Mouse (Mus musculus) left cerebral cortex, adult 11 months (tissue): ENCODE measurements around the gene Gm9936.
"Not testable (repeated sequence)": the region's sequence is repeated elsewhere in the genome, so short reads cannot be mapped to it uniquely, and the experiment has no call there.

Experiments used
- DNase-seq: peaks from one replicate; pipeline ENCODE4 v3.0.0; 2022; ENCODE audit warnings: low spot score

The Gm9936 gene

GRCm38 (mm10) chr5:114858582-114858981 is at the start of gene Gm9936:
Gene Gm9936, minus strand, starts transcription at chr5:114858682.
- no peak for DNase-seq

- no peak for DNase-seq
Measured at GRCm38 (mm10) chr5:114902413-114902812, 43.9 kb upstream of the Gm9936 start.

GRCm38 (mm10) chr5:114898857-114899256 is 40.4 kb upstream of the Gm9936 start:
- DNase-seq, result no peak

- no peak for DNase-seq
Measured at GRCm38 (mm10) chr5:114897374-114897793, 38.9 kb upstream of the Gm9936 start.

GRCm38 (mm10) chr5:114896688-114897373 is 38.3 kb upstream of the Gm9936 start, which contains the start of gene Oasl2:
Gene Oasl2, plus strand, starts transcription at chr5:114896936.
- no peak for DNase-seq

- no peak for DNase-seq
Measured at GRCm38 (mm10) chr5:114895542-114895941, 37.1 kb upstream of the Gm9936 start.

GRCm38 (mm10) chr5:114888995-114889394 is 30.5 kb upstream of the Gm9936 start:
- DNase-seq, result no peak

- no peak for DNase-seq
Measured at GRCm38 (mm10) chr5:114886801-114887200, 28.3 kb upstream of the Gm9936 start.

- no peak for DNase-seq
Measured at GRCm38 (mm10) chr5:114883022-114883421, 24.5 kb upstream of the Gm9936 start.

GRCm38 (mm10) chr5:114882319-114882718 is 23.8 kb upstream of the Gm9936 start:
- not testable (repeated sequence) for DNase-seq

GRCm38 (mm10) chr5:114879399-114879798 is 20.9 kb upstream of the Gm9936 start:
- no peak for DNase-seq

- DNase-seq, result no peak
Measured at GRCm38 (mm10) chr5:114877487-114877886, 19.0 kb upstream of the Gm9936 start.

GRCm38 (mm10) chr5:114876331-114876730 is 17.8 kb upstream of the Gm9936 start:
- no peak for DNase-seq

GRCm38 (mm10) chr5:114875858-114876257 is 17.4 kb upstream of the Gm9936 start:
- DNase-seq, result no peak

- no peak for DNase-seq
Measured at GRCm38 (mm10) chr5:114865279-114865678, 6.8 kb upstream of the Gm9936 start.

- DNase-seq, result no peak
Measured at GRCm38 (mm10) chr5:114864813-114865212, 6.3 kb upstream of the Gm9936 start.

- DNase-seq, result no peak
Measured at GRCm38 (mm10) chr5:114861730-114862129, 3.2 kb upstream of the Gm9936 start.

GRCm38 (mm10) chr5:114859253-114859652 is 771 bp upstream of the Gm9936 start:
- DNase-seq, result peak; percentile 55

- not testable (repeated sequence) for DNase-seq
Measured at GRCm38 (mm10) chr5:114853364-114853763, 5.1 kb downstream of the Gm9936 start, which contains the start of gene 4930519G04Rik. Gene 4930519G04Rik, plus strand, starts transcription at chr5:114853664.

- DNase-seq, result no peak
Measured at GRCm38 (mm10) chr5:114851565-114852236, 6.8 kb downstream of the Gm9936 start.

GRCm38 (mm10) chr5:114844371-114844770 is 14.1 kb downstream of the Gm9936 start:
- DNase-seq, result not testable (repeated sequence)

GRCm38 (mm10) chr5:114842674-114843073 is 15.8 kb downstream of the Gm9936 start:
- DNase-seq, result no peak

GRCm38 (mm10) chr5:114842155-114842554 is 16.3 kb downstream of the Gm9936 start:
- DNase-seq, result not testable (repeated sequence)
